Mouse (Mus musculus): ENCODE measurements at regions not wholly inside any gene's neighbourhood (a gene's known extent, or its start where the extent isn't known, plus 50 kb on each side); places are given as distances from the start of the nearest gene placed in this dataset.

DNA sequence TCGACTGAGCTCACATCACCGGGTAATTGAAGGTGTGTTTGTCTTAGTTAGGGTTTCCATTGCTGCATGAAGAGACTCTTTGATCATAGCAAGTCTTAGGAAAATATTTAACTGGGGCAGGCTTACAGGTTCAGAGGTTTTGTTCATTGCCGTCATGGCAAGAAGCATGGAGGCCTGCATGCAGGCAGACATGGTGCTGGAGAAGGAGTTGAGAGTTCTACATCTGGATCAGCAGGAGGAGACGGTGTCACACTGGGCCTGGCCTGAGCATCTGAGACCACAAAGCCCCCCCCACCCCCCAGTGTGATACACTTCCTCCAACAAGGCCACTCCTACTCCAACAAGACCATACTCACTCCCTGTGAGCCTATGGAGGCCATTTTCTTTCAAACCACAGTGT, 61.3 kb upstream of the Cyp1b1 start:
- Histone ChIP-seq H3K4me1 (ENCODE audit: control insufficient read depth, insufficient read depth, low read length) (0 out of 2 replicates have a peak, but pooled peaks cover 3% of the 10 kb centered on the region), H3K36me3 (ENCODE audit: control insufficient read depth, insufficient read depth, low read length) (no peaks in the 10 kb centered on the region), H3K4me3 (ENCODE audit: low read depth, low read length) (no peak overlapping the region), H3K4me2 (ENCODE audit: low read depth, low read length) (no peak overlapping the region), H3K27ac (ENCODE audit: low read depth, low read length) (no peak overlapping the region), H3K9ac (replicated peaks; ENCODE audit: low read depth, low read length) (no peak overlapping the region), H3K27me3 (ENCODE audit: control insufficient read depth, insufficient read depth, low read length) (no peaks in the 10 kb centered on the region), H3K9me3 (ENCODE audit: control insufficient read depth, low read length) (no peaks in the 10 kb centered on the region; the same call in 1 of the 2 replicates)
- WGBS: 90% methylated on average over 4 of the region's 4 CpGs
- no peak for ATAC-seq (ENCODE audit: low read depth)

DNA sequence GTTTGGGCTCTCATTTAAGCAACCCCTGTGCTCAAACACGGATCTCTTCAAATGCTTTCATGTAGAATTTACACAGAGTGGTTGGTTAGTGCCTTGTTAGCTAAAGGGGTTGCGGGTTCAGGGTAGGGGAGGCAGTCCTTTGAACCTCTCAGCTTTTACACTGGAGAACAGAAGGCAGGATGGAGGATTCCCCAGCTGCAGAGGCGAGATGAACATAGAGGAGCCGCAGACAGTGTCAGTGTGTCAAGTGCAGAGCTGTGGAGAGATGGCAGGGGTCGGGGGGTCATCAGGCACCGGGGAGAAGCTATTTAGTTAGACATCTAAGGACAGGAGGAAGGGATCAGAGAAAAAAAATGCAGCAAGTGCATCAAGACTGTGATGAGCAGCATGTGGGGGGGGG, 60.4 kb upstream of the Cyp1b1 start:
- no peak overlapping the region for H3K27ac ChIP-seq (ENCODE audit: low read depth, low read length)
- no peak overlapping the region for H3K9ac ChIP-seq (replicated peaks; ENCODE audit: low read depth, low read length)
- no peaks in the 10 kb centered on the region for H3K36me3 ChIP-seq (ENCODE audit: control insufficient read depth, insufficient read depth, low read length)
- H3K4me2 ChIP-seq (ENCODE audit: low read depth, low read length): no peak overlapping the region
- no peak for ATAC-seq (ENCODE audit: low read depth)
- 75% methylated on average over 6 of the region's 6 CpGs for WGBS
- H3K4me1 ChIP-seq (ENCODE audit: control insufficient read depth, insufficient read depth, low read length): 0 out of 2 replicates have a peak, but pooled peaks cover 3% of the 10 kb centered on the region
- H3K27me3 ChIP-seq (ENCODE audit: control insufficient read depth, insufficient read depth, low read length): no peaks in the 10 kb centered on the region
- H3K4me3 ChIP-seq (ENCODE audit: low read depth, low read length): no peak overlapping the region
- no peaks in the 10 kb centered on the region for H3K9me3 ChIP-seq (ENCODE audit: control insufficient read depth, low read length)

DNA sequence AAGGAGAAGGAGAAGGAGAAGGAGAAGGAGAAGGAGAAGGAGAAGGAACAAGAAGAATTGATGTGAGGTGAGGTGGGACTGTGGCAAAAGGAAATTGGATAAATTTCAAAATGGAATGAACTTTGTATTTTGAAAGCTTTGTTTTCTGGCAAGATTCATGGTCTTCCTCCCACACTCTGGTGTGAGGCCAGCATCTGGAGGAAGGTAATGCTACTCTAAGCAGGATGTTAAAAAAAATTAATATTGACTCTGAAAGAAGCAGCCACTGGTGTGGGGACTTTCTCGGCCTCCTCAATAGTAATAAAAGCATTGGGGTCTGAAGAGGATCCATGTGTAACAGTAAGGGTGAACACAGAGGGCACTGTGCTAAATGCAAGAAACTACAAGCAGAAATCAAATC, 59.4 kb upstream of the Cyp1b1 start:
- 83% methylated on average over 1 of the region's 1 CpGs for WGBS
- Histone ChIP-seq H3K4me3 (ENCODE audit: low read depth, low read length) (no peak overlapping the region), H3K27me3 (ENCODE audit: control insufficient read depth, insufficient read depth, low read length) (no peaks in the 10 kb centered on the region), H3K9me3 (ENCODE audit: control insufficient read depth, low read length) (no peaks in the 10 kb centered on the region), H3K4me1 (ENCODE audit: control insufficient read depth, insufficient read depth, low read length) (0 out of 2 replicates have a peak, but pooled peaks cover 3% of the 10 kb centered on the region), H3K27ac (ENCODE audit: low read depth, low read length) (no peak overlapping the region), H3K36me3 (ENCODE audit: control insufficient read depth, insufficient read depth, low read length) (no peaks in the 10 kb centered on the region), H3K9ac (replicated peaks; ENCODE audit: low read depth, low read length) (no peak overlapping the region), H3K4me2 (ENCODE audit: low read depth, low read length) (no peak overlapping the region)
- ATAC-seq (ENCODE audit: low read depth): no peak

DNA sequence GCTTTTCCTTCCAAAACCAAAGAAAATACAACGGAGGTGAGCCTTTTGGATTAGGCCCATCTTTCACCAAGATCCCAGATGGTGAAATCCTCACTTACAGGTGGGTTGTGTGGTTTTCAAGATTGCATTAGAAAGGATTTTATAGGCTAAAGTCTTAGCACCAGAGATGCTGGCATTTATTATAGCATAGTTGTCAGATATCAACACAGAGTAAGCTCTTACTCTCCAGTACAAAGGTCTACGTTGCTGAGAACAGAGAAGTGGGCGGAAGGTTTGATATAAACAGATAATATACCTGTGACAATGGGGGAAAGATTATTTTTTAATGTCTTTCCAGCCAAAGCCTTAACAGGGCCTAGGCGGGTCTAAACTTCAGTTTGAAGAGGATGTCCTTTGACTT, 57.4 kb upstream of the Cyp1b1 start:
- H3K9me3 ChIP-seq (ENCODE audit: control insufficient read depth, low read length): no peaks in the 10 kb centered on the region
- 68% methylated on average over 4 of the region's 4 CpGs for WGBS
- no peaks in the 10 kb centered on the region for H3K36me3 ChIP-seq (ENCODE audit: control insufficient read depth, insufficient read depth, low read length)
- H3K4me1 ChIP-seq (ENCODE audit: control insufficient read depth, insufficient read depth, low read length): 0 out of 2 replicates have a peak, but pooled peaks cover 3% of the 10 kb centered on the region
- no peaks in the 10 kb centered on the region for H3K27me3 ChIP-seq (ENCODE audit: control insufficient read depth, insufficient read depth, low read length)
- no peak for ATAC-seq (ENCODE audit: low read depth)
- no peak overlapping the region for H3K9ac ChIP-seq (replicated peaks; ENCODE audit: low read depth, low read length)
- no peak overlapping the region for H3K27ac ChIP-seq (ENCODE audit: low read depth, low read length)
- no peak overlapping the region for H3K4me2 ChIP-seq (ENCODE audit: low read depth, low read length)
- no peak overlapping the region for H3K4me3 ChIP-seq (ENCODE audit: low read depth, low read length)

DNA sequence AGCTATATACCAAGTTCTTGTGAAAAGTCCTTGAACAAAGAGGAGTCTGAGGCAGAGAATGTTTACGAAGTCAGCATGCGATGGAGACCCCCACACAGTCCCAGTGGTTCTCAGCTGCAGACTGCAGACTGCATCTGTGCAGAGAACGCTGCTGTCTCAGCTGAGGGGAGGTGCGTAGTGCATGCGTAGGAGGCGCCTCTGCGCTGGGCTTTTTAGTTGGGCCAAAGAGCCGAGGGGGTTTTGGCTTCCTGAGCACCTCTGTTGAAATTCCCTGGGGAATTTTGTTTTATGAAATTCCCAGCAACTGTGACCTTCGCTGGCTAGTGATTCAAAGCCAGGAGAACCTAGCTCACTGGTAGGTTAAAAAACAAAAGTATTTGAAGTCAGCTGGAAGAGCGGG, 56.9 kb upstream of the Cyp1b1 start:
- peak; percentile 83; the same call in 1 of the 2 replicates for ATAC-seq (ENCODE audit: low read depth)
- H3K9ac ChIP-seq (replicated peaks; ENCODE audit: low read depth, low read length): no peak overlapping the region
- no peak overlapping the region for H3K27ac ChIP-seq (ENCODE audit: low read depth, low read length)
- WGBS: 21% methylated on average over 10 of the region's 10 CpGs
- H3K4me2 ChIP-seq (ENCODE audit: low read depth, low read length): no peak overlapping the region
- no peaks in the 10 kb centered on the region for H3K27me3 ChIP-seq (ENCODE audit: control insufficient read depth, insufficient read depth, low read length)
- 0 out of 2 replicates have a peak, but pooled peaks cover 3% of the 10 kb centered on the region for H3K4me1 ChIP-seq (ENCODE audit: control insufficient read depth, insufficient read depth, low read length)
- no peak overlapping the region for H3K4me3 ChIP-seq (ENCODE audit: low read depth, low read length)
- H3K9me3 ChIP-seq (ENCODE audit: control insufficient read depth, low read length): no peaks in the 10 kb centered on the region
- no peaks in the 10 kb centered on the region for H3K36me3 ChIP-seq (ENCODE audit: control insufficient read depth, insufficient read depth, low read length)

DNA sequence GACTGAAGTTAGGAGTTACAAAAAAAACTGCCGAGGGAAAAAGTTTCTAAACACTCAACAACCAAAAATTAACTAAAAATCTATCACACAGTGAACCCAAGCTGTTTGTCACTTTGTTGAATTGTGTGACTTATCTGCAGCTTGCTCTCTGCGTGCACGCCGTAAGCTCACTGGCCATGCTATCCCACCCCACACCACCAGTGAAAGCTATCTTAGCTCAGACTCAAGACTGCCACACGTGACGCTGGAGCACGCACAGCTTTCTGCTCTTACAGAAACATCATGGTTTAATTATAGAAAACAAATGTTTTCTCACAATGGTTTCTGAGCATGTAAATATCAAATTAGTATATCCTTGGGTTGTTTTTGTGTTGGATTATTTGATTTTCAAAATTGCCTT, 56.0 kb upstream of the Cyp1b1 start:
- H3K4me3 ChIP-seq (ENCODE audit: low read depth, low read length): no peak overlapping the region
- no peaks in the 10 kb centered on the region for H3K36me3 ChIP-seq (ENCODE audit: control insufficient read depth, insufficient read depth, low read length)
- ATAC-seq (ENCODE audit: low read depth): no peak
- H3K27me3 ChIP-seq (ENCODE audit: control insufficient read depth, insufficient read depth, low read length): no peaks in the 10 kb centered on the region
- H3K27ac ChIP-seq (ENCODE audit: low read depth, low read length): no peak overlapping the region
- 0 out of 2 replicates have a peak, but pooled peaks cover 3% of the 10 kb centered on the region for H3K4me1 ChIP-seq (ENCODE audit: control insufficient read depth, insufficient read depth, low read length)
- WGBS: 80% methylated on average over 7 of the region's 7 CpGs
- no peak overlapping the region for H3K9ac ChIP-seq (replicated peaks; ENCODE audit: low read depth, low read length)
- no peak overlapping the region for H3K4me2 ChIP-seq (ENCODE audit: low read depth, low read length)
- no peaks in the 10 kb centered on the region for H3K9me3 ChIP-seq (ENCODE audit: control insufficient read depth, low read length)

DNA sequence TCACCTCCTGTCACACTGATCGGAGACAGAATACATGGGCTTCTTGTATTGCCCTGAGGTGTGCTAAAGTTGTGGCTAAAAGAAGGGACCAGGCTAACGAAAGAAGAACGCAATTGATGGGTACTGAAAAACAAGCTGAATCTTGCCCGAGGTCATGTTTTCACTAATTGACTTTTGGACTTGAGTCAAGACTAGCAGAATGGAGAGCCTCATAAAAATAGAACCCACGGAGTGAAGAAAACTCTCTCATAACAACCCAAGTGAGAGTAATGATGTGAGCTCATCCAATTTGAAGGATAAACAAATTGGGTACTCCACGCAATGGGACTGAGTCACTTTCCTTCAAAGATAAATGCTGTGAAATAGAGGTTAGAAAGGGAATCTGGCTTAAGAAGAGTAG, 55.0 kb upstream of the Cyp1b1 start:
- Histone ChIP-seq H3K4me2 (ENCODE audit: low read depth, low read length) (no peak overlapping the region), H3K4me1 (ENCODE audit: control insufficient read depth, insufficient read depth, low read length) (0 out of 2 replicates have a peak, but pooled peaks cover 3% of the 10 kb centered on the region), H3K27me3 (ENCODE audit: control insufficient read depth, insufficient read depth, low read length) (no peaks in the 10 kb centered on the region), H3K27ac (ENCODE audit: low read depth, low read length) (no peak overlapping the region), H3K9ac (replicated peaks; ENCODE audit: low read depth, low read length) (no peak overlapping the region), H3K4me3 (ENCODE audit: low read depth, low read length) (no peak overlapping the region), H3K9me3 (ENCODE audit: control insufficient read depth, low read length) (no peaks in the 10 kb centered on the region), H3K36me3 (ENCODE audit: control insufficient read depth, insufficient read depth, low read length) (no peaks in the 10 kb centered on the region)
- ATAC-seq (ENCODE audit: low read depth): no peak
- WGBS: 64% methylated on average over 6 of the region's 6 CpGs

DNA sequence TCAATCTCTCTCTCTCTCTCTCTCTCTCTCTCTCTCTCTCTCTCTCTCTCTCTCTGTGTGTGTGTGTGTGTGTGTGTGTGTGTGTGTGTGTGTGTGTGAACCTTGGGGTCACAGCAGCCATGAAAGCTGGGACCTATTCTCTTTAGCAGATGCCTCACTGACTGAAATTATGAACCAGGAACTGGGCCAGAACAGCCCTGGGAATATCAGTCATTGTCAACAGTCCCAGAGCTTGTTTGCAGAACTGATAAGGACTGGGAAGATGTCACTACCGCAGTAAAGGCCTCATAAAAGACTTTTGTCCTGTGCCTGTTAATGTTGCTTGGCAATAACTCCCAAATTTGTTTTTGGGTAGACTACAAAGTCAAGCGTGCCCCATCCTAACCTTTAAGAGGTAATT, 53.2 kb upstream of the Cyp1b1 start:
- Histone ChIP-seq H3K27ac (ENCODE audit: low read depth, low read length) (no peak overlapping the region), H3K4me2 (ENCODE audit: low read depth, low read length) (no peak overlapping the region), H3K9me3 (ENCODE audit: control insufficient read depth, low read length) (no peaks in the 10 kb centered on the region), H3K36me3 (ENCODE audit: control insufficient read depth, insufficient read depth, low read length) (no peaks in the 10 kb centered on the region), H3K27me3 (ENCODE audit: control insufficient read depth, insufficient read depth, low read length) (no peaks in the 10 kb centered on the region), H3K4me1 (ENCODE audit: control insufficient read depth, insufficient read depth, low read length) (0 out of 2 replicates have a peak, but pooled peaks cover 3% of the 10 kb centered on the region), H3K4me3 (ENCODE audit: low read depth, low read length) (no peak overlapping the region), H3K9ac (replicated peaks; ENCODE audit: low read depth, low read length) (no peak overlapping the region)
- 74% methylated on average over 2 of the region's 2 CpGs for WGBS
- no peak for ATAC-seq (ENCODE audit: low read depth)

DNA sequence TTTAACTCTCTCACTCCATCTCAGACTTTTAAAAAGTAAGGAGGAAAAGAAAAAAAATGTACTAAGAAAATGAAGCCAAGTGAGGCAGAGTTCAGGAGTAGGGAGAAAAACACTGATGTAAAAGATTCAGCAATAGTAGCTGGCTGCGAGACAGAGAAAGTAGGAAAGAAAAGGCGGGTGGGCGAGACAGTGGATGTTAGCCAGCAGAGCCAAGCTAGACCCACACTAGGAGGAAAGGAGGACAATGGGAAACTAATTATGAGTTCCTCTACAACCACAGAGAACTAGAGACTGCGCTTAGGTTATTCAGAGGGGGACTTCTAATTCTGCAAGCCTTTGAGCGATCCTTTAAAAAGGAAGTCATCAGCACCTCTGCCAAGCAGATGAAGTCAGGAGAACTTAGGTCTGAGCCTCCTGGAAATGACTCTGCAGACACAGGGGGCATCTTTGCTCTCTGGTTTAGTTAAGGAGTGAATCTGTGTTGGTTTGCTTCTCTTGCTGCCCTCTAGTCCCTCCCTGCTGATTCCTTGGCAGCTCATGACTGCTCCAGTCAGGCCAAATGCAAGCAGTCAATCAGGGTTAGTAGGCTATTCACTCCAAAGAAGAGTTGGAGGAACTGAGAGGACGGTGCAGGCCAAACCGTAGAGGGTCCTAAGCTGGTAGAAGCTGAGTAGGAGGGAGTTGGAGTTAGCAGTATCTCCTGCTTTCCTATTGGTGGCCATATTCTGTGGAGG, 50.4 kb upstream of the Cyp1b1 start:
- Histone ChIP-seq H3K27ac (ENCODE audit: low read depth, low read length) (no peak overlapping the region), H3K4me2 (ENCODE audit: low read depth, low read length) (no peak overlapping the region), H3K27me3 (ENCODE audit: control insufficient read depth, insufficient read depth, low read length) (no peaks in the 10 kb centered on the region), H3K4me1 (ENCODE audit: control insufficient read depth, insufficient read depth, low read length) (no peaks in the 10 kb centered on the region), H3K4me3 (ENCODE audit: low read depth, low read length) (no peak overlapping the region), H3K9me3 (ENCODE audit: control insufficient read depth, low read length) (no peaks in the 10 kb centered on the region), H3K9ac (replicated peaks; ENCODE audit: low read depth, low read length) (no peak overlapping the region), H3K36me3 (ENCODE audit: control insufficient read depth, insufficient read depth, low read length) (no peaks in the 10 kb centered on the region)
- WGBS: 80% methylated on average over 7 of the region's 7 CpGs
- no peak for ATAC-seq (ENCODE audit: low read depth)

All from neural tube, embryonic 14.5 days (tissue).